Mouse (Mus musculus) skeletal muscle tissue, adult 2 months (tissue): ENCODE results near the gene Snapc4.

ENCODE experiments used
- DNase-seq: peaks from one replicate; pipeline ENCODE4 v3.0.0-alpha.2; 2012; ENCODE audit warnings: low read depth, low spot score

Snapc4 gene

GRCm38 (mm10) chr2:26380131-26380771 lies at the start of gene Snapc4:
Gene Snapc4, minus strand, starts transcription at chr2:26380653.
- DNase-seq: peak; percentile 57

GRCm38 (mm10) chr2:26429851-26430250 lies 49.4 kb upstream of the Snapc4 start:
- no peak for DNase-seq

GRCm38 (mm10) chr2:26424541-26424940 lies 44.1 kb upstream of the Snapc4 start:
- DNase-seq: no peak

- no peak for DNase-seq
These were observed 42.6 kb upstream of the Snapc4 start for GRCm38 (mm10) chr2:26423086-26423485.

GRCm38 (mm10) chr2:26421969-26422368 lies 41.5 kb upstream of the Snapc4 start:
- DNase-seq: no peak

GRCm38 (mm10) chr2:26418120-26418519 lies 37.7 kb upstream of the Snapc4 start:
- DNase-seq: no peak

- no peak for DNase-seq
These were observed 36.6 kb upstream of the Snapc4 start for GRCm38 (mm10) chr2:26417066-26417465.

- no peak for DNase-seq
These were observed 30.5 kb upstream of the Snapc4 start for GRCm38 (mm10) chr2:26410931-26411411.

- DNase-seq: no peak
These were observed 29.6 kb upstream of the Snapc4 start for GRCm38 (mm10) chr2:26410091-26410490.

- no peak for DNase-seq
These were observed 28.9 kb upstream of the Snapc4 start for GRCm38 (mm10) chr2:26409362-26409761.

- DNase-seq: peak; percentile 91
These were observed 28.3 kb upstream of the Snapc4 start, which contains the start of gene Inpp5e for GRCm38 (mm10) chr2:26408515-26409356. Gene Inpp5e, minus strand, starts transcription at chr2:26409203.

GRCm38 (mm10) chr2:26403306-26403705 lies 22.9 kb upstream of the Snapc4 start:
- no peak for DNase-seq

- DNase-seq: no peak
These were observed 21.8 kb upstream of the Snapc4 start for GRCm38 (mm10) chr2:26402265-26402664.

- no peak for DNase-seq
These were observed 20.6 kb upstream of the Snapc4 start for GRCm38 (mm10) chr2:26401023-26401422.

GRCm38 (mm10) chr2:26400296-26400695 lies 19.8 kb upstream of the Snapc4 start:
- no peak for DNase-seq

GRCm38 (mm10) chr2:26399647-26400046 lies 19.2 kb upstream of the Snapc4 start:
- DNase-seq: peak; percentile 54

GRCm38 (mm10) chr2:26398978-26399377 lies 18.5 kb upstream of the Snapc4 start:
- no peak for DNase-seq

- DNase-seq: no peak
These were observed 11.2 kb upstream of the Snapc4 start for GRCm38 (mm10) chr2:26391617-26392016.

- DNase-seq: no peak
These were observed 10.5 kb upstream of the Snapc4 start for GRCm38 (mm10) chr2:26390954-26391353.

GRCm38 (mm10) chr2:26389154-26389690 lies 8.8 kb upstream of the Snapc4 start, which contains the start of the genes Entr1 and Pmpca:
Gene Entr1, minus strand, starts transcription at chr2:26389316.
Gene Pmpca, plus strand, starts transcription at chr2:26389339.
- DNase-seq: peak; percentile 61

- DNase-seq: no peak
These were observed 8.3 kb upstream of the Snapc4 start for GRCm38 (mm10) chr2:26388682-26389153.

GRCm38 (mm10) chr2:26387713-26388112 lies 7.3 kb upstream of the Snapc4 start:
- DNase-seq: no peak
